8 mouse cellular contexts compared by ENCODE assay signal in genomic region chr10:61452645-61453044, GRCm38 (mm10). TPM values are rescaled to one million over a fixed set of nuclear protein-coding genes. Genes with fewer than 3 reads are reported as not detected.
A peak's percentile ranks its signal among the peaks of the same experiment; 100 is the strongest.
DNase-seq lines count a peak whose midpoint lies in the region; ATAC-seq lines count a peak whose summit lies in the region.

Gene Eif4ebp2, minus strand, starts transcription at chr10:61452661.

- peak within 1 kb of the TSS; percentile 99 for H3K4me3 ChIP-seq in forebrain, embryonic 14.5 days (ENCODE audit: low read depth, low read length)
- H3K4me3 ChIP-seq in neural tube, embryonic 15.5 days (replicated peaks), result peak within 1 kb of the TSS; percentile 100

- H3K27me3 ChIP-seq in forebrain, embryonic 14.5 days (replicated peaks; ENCODE audit: control insufficient read depth, insufficient read depth, low read length), result no peaks in the 10 kb centered on the region
- H3K27me3 ChIP-seq in neural tube, embryonic 15.5 days (replicated peaks), result no peaks in the 10 kb centered on the region

- peak within 1 kb of the TSS; percentile 70 for H3K27ac ChIP-seq in forebrain, embryonic 14.5 days (ENCODE audit: low read depth, low read length)
- H3K27ac ChIP-seq in neural tube, embryonic 15.5 days (replicated peaks), result peak within 1 kb of the TSS; percentile 85

- 1% methylated on average over 22 of the region's 36 CpGs for WGBS in forebrain, embryonic 14.5 days
- WGBS in neural tube, embryonic 15.5 days, result under 1% methylated on average over 33 of the region's 36 CpGs

- intact Hi-C loops in heart, postnatal 14 days (cut with DNase I), result no loop called here

- H3K4me1 ChIP-seq in forebrain, embryonic 14.5 days (ENCODE audit: control insufficient read depth, insufficient read depth, low read length), result peaks cover 10% of the 10 kb centered on the region
- peaks cover 41% of the 10 kb centered on the region for H3K4me1 ChIP-seq in neural tube, embryonic 15.5 days

- no peaks in the 10 kb centered on the region for H3K9me3 ChIP-seq in forebrain, embryonic 14.5 days (replicated peaks; ENCODE audit: control insufficient read depth, low read length)
- no peaks in the 10 kb centered on the region for H3K9me3 ChIP-seq in neural tube, embryonic 15.5 days (replicated peaks)

- peak; percentile 99 for DNase-seq in ES-CJ7 (ENCODE audit: low read depth, low spot score)
- DNase-seq in cerebellum, adult 11 months, result peak; percentile 97
- peak; percentile 98 for DNase-seq in forebrain, embryonic 14.5 days (ENCODE audit: low spot score)
- peak; percentile 97 to 100 for DNase-seq in heart, postnatal 14 days
- DNase-seq in layer of hippocampus, adult 11-12 months (ENCODE audit: low spot score), result peak; percentile 98
- peak; percentile 99 for DNase-seq in lung, adult 18-20 months
- DNase-seq in testis, postnatal 14 days (ENCODE audit: low spot score), result peak; percentile 99

- peaks cover 5% of the 10 kb centered on the region; the same call in 1 of the 2 replicates for H3K36me3 ChIP-seq in forebrain, embryonic 14.5 days (ENCODE audit: control insufficient read depth, insufficient read depth, low read length)
- H3K36me3 ChIP-seq in neural tube, embryonic 15.5 days, result no peaks in the 10 kb centered on the region

- peak within 1 kb of the TSS; percentile 93 for H3K9ac ChIP-seq in forebrain, embryonic 14.5 days (ENCODE audit: low read length)
- peak within 1 kb of the TSS; percentile 91 for H3K9ac ChIP-seq in neural tube, embryonic 15.5 days (replicated peaks)

- H3K4me2 ChIP-seq in forebrain, embryonic 14.5 days (ENCODE audit: low read length), result peak within 1 kb of the TSS; percentile 87
- H3K4me2 ChIP-seq in neural tube, embryonic 15.5 days, result peak within 1 kb of the TSS; percentile 74

- peak; percentile 99 for ATAC-seq in forebrain, embryonic 14.5 days
- peak; percentile 99 for ATAC-seq in neural tube, embryonic 15.5 days (ENCODE audit: low FRiP score)

RNA-seq across cellular contexts. Expression of gene Eif4ebp2, which starts in this region (rescaled TPM):
- polyA plus RNA-seq in forebrain, embryonic 14.5 days (2014; fragmentation: Nextera tagmentation; extraction: Ambion mirVana), result 50.0 and 51.3 TPM in 2 replicates
- 10 to 100 TPM; 75.1 to 75.5 TPM for total RNA-seq in heart, postnatal 14 days (2021)
- 44.1 and 57.0 TPM in 2 replicates for polyA plus RNA-seq in neural tube, embryonic 15.5 days (2015; fragmentation: Nextera tagmentation; extraction: Ambion mirVana)

Comparison
In these comparisons a context has a peak if more than half of its experiments do, and no peak if none do; other contexts are left out.
1. Peak in every context shown above with its lines: DNase-seq, ATAC-seq, H3K4me3 ChIP-seq and H3K27ac ChIP-seq.